Mouse (Mus musculus) testis, adult 2 months (tissue): ENCODE data around the gene Ssbp1.

Experiments
- CTCF ChIP-seq: fragments of 200-500 bp; IDR thresholded peaks from 2 replicates; pipeline ENCODE4 v1.5.1; 2012; ENCODE audit warnings: low read depth, mild to moderate bottlenecking, inconsistent platforms, low read length, moderate library complexity; ENCODE audit not compliant: control insufficient read depth, insufficient read depth, insufficient replicate concordance
- POLR2A ChIP-seq: fragments of 200-500 bp; IDR thresholded peaks from 2 replicates; pipeline ENCODE4 v1.6.1; 2012; ENCODE audit warnings: low read depth, mild to moderate bottlenecking, inconsistent platforms, low read length, moderate library complexity; ENCODE audit not compliant: control insufficient read depth

DNA sequence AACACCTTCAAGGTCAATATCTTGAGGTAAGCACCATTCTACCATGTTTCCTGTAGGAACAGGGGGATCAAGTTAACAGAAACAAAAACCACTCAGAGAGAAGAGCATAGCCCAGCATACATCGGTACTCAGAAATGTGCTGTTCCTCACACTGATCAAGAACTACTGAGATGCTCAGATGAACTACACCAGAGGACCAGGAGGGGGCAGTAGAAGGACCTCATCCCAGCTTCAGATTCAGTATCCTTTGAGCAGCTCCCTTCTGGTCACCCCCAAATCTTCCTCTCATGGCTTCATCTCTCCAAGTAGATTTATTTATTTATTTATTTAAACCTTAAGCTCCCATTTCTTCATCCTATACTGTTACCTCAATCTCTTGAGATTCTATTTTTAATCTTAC lies 47.4 kb upstream of the Ssbp1 start:
- TF ChIP-seq POLR2A: no peak
- no peak for TF ChIP-seq CTCF
